ENCODE assay signal across 18 mouse cellular contexts in the genomic region with DNA sequence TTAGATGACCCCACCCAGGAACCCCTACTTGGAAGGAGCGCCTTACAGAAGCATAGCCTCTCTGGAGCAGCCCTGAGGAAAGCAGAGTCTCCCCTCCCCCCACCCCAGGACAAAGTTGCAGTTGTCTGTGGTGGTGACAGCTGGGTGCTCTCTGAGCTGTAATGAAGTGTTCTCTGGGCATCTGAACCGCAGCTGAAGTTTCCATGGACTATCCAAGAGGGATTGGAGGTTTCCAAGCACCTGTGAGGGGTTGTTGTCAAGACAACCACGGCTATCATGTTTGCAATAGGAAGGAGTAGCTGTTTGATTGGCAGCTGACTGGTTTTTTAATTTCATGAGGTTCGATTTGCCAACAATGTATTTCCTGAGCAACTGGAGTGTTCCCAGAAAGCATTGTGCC. TPM values are rescaled to one million over a fixed set of nuclear protein-coding genes. Genes with fewer than 3 reads are reported as not detected.
A peak's percentile ranks its signal among the peaks of the same experiment; 100 is the strongest.
DNase-seq lines count a peak whose midpoint lies in the region; ATAC-seq lines count a peak whose summit lies in the region.
"Had no signal": no experiment of that assay in that cellular context is flagged by ENCODE, and none has a peak within 500 bp of the region (broad histone marks: within the 10 kb centered on the region; RNA-seq: fewer than 3 reads in every experiment).

No protein-coding gene starts in this region.

- peaks cover 12% of the 10 kb centered on the region for H3K4me1 ChIP-seq in liver, embryonic 16.5 days (ENCODE audit: control insufficient read depth, low read depth, low read length)

- H3K36me3 ChIP-seq in liver, embryonic 16.5 days (ENCODE audit: control insufficient read depth, insufficient read depth) = no peaks in the 10 kb centered on the region

- no peak for ATAC-seq in liver, embryonic 16.5 days (ENCODE audit: low read depth)

- H3K27me3 ChIP-seq in liver, embryonic 16.5 days (ENCODE audit: control insufficient read depth, insufficient read depth, low read depth, low read length) = no peaks in the 10 kb centered on the region

- 21% methylated on average over 4 of the region's 4 CpGs for WGBS in liver, embryonic 16.5 days (ENCODE audit: insufficient replicate concordance)

- no peak overlapping the region for H3K4me3 ChIP-seq in liver, embryonic 16.5 days (ENCODE audit: low read depth, low read length)

- H3K9ac ChIP-seq in liver, embryonic 16.5 days (ENCODE audit: low read depth, low read length) = no peak overlapping the region
- H3K9ac ChIP-seq: liver, embryonic 14.5 days had no signal

- intact Hi-C loops in heart, postnatal 36 days (cut with DNase I) = loop anchor here (10.0 kb wide), 3 partner anchors 232 to 442 kb away; a partner anchor contains a TSS

- H3K9me3 ChIP-seq in liver, embryonic 16.5 days (replicated peaks; ENCODE audit: control insufficient read depth, low read length) = no peaks in the 10 kb centered on the region

- DNase-seq in heart, adult 11 months = peak; percentile 11
- DNase-seq in heart, postnatal 36 days = no peak
- peak; percentile 36 for DNase-seq in testis, postnatal 14 days (ENCODE audit: low spot score)
- DNase-seq in testis, postnatal 10 days (ENCODE audit: low spot score) = no peak
- no peak for DNase-seq in spleen, postnatal 10 days (ENCODE audit: low spot score in 2 of 2)
- DNase-seq in gastrocnemius, postnatal 25 days = no peak
- DNase-seq: cerebellum, adult 2 months; heart, postnatal 10 days; right cerebral cortex, postnatal 14 days; thymus, postnatal 36 days had no signal

- peak overlapping the region; percentile 8; the same call in 1 of the 2 replicates for H3K27ac ChIP-seq in liver, embryonic 16.5 days (ENCODE audit: low read length)
- H3K27ac ChIP-seq: liver, embryonic 14.5 days; macrophage had no signal

- no peak overlapping the region for H3K4me2 ChIP-seq in liver, embryonic 16.5 days (ENCODE audit: low read depth, low read length)

RNA-seq across cellular contexts. Expression of a gene that starts 4.1 kb away (rescaled TPM):
- total RNA-seq in heart, postnatal 36 days (2021) = 1 to 10 TPM; 1.4 to 1.6 TPM
- polyA plus RNA-seq in liver, embryonic 16.5 days (2015; fragmentation: Nextera tagmentation; extraction: Ambion mirVana) = 0.34 and 0.44 TPM in 2 replicates
- total RNA-seq in gastrocnemius, postnatal 25 days (2021) = 1 to 10 TPM; 1.1 to 1.2 TPM

RNA-seq across cellular contexts. Expression of a gene that starts 12.3 kb away (rescaled TPM):
- total RNA-seq in heart, postnatal 36 days (2021) = not detected
- polyA plus RNA-seq in liver, embryonic 16.5 days (2015; fragmentation: Nextera tagmentation; extraction: Ambion mirVana) = not detected in 2 replicates
- total RNA-seq in gastrocnemius, postnatal 25 days (2021) = not detected
- total RNA-seq: heart, adult 8-10 months; heart, postnatal 10 days; layer of hippocampus, adult 8-10 months; left cerebral cortex, adult 8-10 months had no signal
- polyA plus RNA-seq: C2C12; cerebellum, adult 2 months; kidney, embryonic 16.5 days; liver, embryonic 14.5 days; macrophage had no signal

RNA-seq across cellular contexts. Expression of a gene that starts 29.2 kb away (rescaled TPM):
- total RNA-seq in heart, postnatal 36 days (2021) = 10 to 100 TPM; 50.1 to 53.6 TPM
- polyA plus RNA-seq in liver, embryonic 16.5 days (2015; fragmentation: Nextera tagmentation; extraction: Ambion mirVana) = 22.7 and 24.1 TPM in 2 replicates
- total RNA-seq in gastrocnemius, postnatal 25 days (2021) = 10 to 100 TPM; 22.7 to 29.7 TPM

RNA-seq across cellular contexts. Expression of a gene that starts 41.4 kb away (rescaled TPM):
- 10 to 100 TPM; 11.1 to 11.8 TPM for total RNA-seq in heart, postnatal 36 days (2021)
- 2.2 and 2.5 TPM in 2 replicates for polyA plus RNA-seq in liver, embryonic 16.5 days (2015; fragmentation: Nextera tagmentation; extraction: Ambion mirVana)
- total RNA-seq in gastrocnemius, postnatal 25 days (2021) = 1 to 10 TPM; 5.2 to 6.5 TPM

RNA-seq across cellular contexts. Expression of a gene that starts 41.5 kb away (rescaled TPM):
- total RNA-seq in heart, postnatal 36 days (2021) = under 1 TPM in 1 of 2 experiments, not detected in 1; 0.60 TPM
- polyA plus RNA-seq in liver, embryonic 16.5 days (2015; fragmentation: Nextera tagmentation; extraction: Ambion mirVana) = 0.71 and 0.98 TPM in 2 replicates
- total RNA-seq in gastrocnemius, postnatal 25 days (2021) = not detected
- total RNA-seq: heart, postnatal 10 days had no signal
- polyA plus RNA-seq: macrophage had no signal

Comparison
In these comparisons a context has a peak if more than half of its experiments do, and no peak if none do; other contexts are left out.
1. DNase-seq: peak in heart, adult 11 months (single experiment) and testis, postnatal 14 days (single experiment); none in heart, postnatal 36 days (0 of 2), testis, postnatal 10 days (single experiment), spleen, postnatal 10 days (0 of 2) and gastrocnemius, postnatal 25 days (single experiment).